Mouse (Mus musculus): ENCODE measurements around the gene Zfp865. TPM values are rescaled to one million over a fixed set of nuclear protein-coding genes. Genes with fewer than 3 reads are reported as not detected.

The Zfp865 gene
- polyA plus RNA-seq (2014; fragmentation: Illumina TruSeq; extraction: RNeasy Lipid Tissue Mini Kit (QIAGEN cat#74804); ENCODE audit: low replicate concordance), result 3.4 TPM

DNA sequence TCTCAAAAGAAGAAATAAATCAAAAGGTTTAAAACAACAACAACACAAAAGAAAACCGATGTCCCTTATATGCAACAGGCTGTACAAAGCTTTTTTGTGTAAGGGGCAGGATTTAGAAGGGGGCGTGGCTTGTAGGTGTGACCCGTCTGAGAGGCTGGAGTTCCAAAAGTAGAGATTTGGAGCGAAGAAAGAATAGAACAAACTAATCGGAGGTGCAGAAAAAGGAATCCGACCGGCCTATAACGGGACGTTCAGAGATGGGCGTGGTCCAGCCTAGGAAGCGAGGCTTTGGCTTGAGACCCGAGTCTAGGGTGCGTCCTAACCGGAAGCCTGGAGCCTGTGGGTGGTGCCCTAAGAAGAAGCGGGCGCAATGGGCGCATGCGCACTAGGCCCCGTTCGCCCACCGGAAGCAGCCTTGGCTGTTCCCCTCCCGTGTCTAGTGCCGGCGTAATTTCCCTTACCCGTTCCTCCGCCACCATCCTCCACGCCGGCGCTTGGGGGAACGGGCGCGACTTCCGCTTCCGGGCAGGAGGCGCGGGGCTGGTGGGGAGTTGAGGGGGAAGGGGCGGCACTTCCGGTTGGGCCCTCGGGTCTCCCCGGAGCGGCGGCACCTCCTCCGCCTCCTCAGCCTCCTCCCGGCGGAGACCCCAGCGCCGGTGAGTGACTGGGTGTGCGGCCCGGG is at the start of gene Zfp865, which contains the start of gene Ccdc106:
TSS of gene Zfp865 (plus strand) at position 377 of the 682 bp plus-strand sequence.
TSS of gene Ccdc106 (plus strand) at position 554 of the 682 bp plus-strand sequence.

DNA sequence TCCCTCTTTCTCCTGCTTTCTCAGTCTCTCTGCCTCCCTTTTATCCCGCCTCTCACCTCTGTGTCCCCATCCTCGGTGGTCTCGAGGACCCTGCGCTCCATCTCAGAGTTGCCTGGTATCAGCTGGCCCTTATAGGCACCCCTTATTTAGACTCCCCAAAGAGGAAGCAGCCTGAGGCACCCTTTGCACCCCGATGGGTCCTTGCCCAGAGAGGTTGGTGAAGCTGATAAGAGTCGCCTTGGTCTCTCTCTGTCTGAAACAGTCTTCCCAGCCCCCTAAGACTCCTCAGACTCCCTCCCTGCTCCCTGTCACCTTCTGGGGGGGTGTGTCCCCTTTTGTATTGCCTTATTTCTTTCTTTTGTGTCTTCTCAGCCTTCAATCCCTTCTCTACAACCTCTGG is 49.1 kb upstream of the Zfp865 start, which contains the start of gene Sbk3:
TSS of gene Sbk3 (minus strand) at position 101 of the 400 bp plus-strand sequence.

DNA sequence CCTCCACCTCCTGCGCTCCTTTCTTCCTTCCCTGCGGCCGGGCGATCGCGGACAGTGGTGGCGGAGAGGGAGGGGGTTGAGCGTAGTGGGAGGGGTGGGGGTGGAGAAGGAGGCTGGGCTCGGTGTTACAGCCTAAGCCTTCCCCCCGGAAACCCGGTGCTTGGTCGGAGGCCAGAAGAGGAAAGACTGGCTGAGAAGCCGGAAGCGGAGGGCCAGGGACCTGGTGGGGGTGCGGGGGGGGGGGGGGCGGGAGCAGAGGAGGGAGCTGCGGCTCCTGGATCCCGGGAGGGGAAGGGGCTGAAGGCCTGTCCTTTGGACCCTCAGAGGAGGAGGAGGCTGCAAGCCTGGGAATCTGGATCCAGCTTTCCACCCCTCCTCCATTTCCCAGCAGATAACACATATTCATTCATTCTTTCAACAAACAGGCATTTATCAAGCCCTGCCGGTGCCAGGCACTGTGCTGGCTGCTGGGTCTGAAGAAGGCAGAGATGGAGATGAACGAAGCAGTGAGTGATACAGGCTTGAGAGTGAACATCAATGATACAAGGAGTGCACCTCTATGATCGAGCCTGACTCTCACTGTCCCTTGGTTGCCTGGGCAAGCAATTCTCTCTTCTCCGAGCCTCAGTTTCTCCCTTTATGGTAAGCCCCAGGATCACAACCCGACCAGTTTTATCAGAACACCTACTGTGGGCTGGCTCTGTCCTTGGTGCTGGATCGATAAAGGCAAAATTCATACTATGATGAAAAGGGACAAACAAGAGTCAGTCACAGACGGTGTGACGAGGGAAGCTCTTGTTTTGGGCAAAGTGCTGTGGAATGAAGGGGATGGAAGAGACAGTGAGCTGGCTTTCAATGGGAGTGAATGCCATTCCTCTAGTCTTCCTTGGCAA is 23.9 kb upstream of the Zfp865 start, which contains the start of gene Zfp579:
TSS of gene Zfp579 (minus strand) at position 156 of the 893 bp plus-strand sequence.

DNA sequence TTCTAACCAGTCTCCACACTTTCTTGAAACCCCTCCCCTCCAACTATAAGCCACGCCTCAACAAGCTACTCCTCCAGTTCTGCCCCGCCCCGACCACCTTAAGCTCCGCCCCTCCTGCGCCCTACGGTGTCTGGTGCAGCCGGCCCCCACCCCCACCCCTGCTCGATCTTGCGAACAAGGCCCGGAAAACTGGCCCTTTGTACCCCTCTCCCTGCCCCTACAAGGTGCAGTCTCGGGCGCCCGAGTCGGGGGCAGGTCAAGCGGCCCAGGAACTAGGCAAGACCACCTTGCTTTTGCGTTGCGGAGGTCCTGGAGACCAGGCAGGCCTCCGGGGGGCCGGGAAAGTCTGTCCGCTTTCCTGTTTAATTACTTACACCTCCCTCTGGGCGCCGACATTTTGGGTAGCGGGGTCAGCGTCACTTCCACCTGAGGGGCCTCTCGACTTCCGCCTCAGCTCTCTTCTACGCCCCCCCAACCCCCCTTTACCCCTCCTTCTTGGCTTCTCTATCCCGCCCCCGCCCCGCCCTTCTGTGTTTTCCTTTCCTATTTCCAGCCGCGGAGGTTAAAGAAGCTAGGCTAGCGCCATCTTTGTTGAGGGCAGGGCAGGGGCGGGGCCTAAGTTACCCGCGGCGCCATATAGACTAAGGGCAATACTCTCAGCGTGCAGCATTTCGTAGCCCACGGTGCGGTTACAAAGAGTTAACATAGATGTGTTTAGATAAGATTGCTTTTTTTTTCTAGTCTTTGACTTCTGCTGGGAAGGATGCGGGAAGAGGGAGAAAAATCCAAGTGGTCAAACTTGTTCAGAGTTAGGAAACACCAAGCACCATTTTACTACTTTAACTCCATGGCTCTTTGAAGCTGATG is 5.7 kb upstream of the Zfp865 start, which contains the start of the genes Zfp524 and Fiz1:
TSS of gene Zfp524 (plus strand) at position 165 of the 867 bp plus-strand sequence.
TSS of gene Fiz1 (minus strand) at position 447 of the 867 bp plus-strand sequence.

DNA sequence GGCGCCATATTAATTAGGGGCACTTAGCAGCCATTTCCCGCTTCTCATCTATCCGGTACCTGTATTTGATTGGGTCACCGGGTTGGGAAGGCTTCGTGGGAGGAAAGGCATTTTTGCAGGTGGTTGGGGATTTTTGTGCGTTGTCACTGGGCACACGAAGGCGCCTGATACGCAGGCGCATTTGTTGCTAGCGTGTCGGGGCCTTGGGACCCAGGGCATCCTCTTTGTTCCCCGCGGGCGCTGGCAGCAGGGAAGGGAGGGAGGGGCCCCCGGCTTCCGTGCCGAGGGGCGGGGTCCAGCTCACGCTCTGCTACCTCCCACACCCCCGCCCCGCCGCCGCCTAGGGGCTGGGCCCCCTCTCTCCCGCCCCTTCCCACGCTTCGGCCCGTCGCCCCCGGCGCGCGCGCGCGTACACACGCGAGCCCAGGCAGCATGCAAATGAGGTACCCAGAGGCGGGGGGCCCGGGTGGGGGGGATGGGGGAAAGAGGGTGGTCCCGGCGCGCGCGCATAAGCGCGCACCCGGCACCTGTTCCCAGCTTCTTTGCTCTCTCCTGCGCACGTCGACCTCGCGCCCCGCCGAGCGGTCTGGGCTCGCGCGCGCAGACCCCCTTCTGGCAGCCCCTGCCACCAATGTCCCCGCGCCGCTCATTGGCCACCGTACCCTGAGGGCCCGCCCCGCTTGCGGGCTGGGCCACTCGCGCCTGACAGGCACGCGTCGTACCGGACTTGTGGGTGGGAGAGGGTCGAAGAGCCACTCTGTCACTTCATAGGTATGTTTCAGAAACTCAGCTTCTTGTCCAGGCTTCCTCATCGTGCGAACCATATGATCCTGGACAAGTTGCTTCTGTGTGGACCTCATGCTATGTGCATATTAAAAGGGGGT is 4.8 kb upstream of the Zfp865 start, which contains the start of gene Gm44973:
TSS of gene Gm44973 (plus strand) at position 379 of the 884 bp plus-strand sequence.

DNA sequence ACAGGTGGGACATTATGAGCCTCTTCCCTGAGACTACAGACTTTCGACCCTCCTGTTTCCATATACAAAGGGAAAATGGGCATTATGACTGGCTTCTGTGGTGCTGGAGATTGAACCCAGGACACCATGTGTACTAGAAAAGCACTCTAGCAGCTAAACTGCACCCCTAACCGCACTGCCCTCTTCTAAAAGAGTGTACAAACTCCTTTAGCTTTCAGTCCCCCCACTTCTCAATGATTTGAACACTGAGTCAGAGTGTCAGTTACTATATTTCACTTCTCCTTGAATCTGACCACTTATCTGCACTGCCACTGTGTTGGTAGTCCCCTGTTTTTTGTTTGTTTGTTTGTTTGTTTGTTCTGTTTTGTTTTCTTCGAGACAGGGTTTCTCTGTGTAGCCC is 13.6 kb downstream of the Zfp865 start, which contains the start of gene 4632433K11Rik:
TSS of gene 4632433K11Rik (plus strand) at position 301 of the 400 bp plus-strand sequence.

DNA sequence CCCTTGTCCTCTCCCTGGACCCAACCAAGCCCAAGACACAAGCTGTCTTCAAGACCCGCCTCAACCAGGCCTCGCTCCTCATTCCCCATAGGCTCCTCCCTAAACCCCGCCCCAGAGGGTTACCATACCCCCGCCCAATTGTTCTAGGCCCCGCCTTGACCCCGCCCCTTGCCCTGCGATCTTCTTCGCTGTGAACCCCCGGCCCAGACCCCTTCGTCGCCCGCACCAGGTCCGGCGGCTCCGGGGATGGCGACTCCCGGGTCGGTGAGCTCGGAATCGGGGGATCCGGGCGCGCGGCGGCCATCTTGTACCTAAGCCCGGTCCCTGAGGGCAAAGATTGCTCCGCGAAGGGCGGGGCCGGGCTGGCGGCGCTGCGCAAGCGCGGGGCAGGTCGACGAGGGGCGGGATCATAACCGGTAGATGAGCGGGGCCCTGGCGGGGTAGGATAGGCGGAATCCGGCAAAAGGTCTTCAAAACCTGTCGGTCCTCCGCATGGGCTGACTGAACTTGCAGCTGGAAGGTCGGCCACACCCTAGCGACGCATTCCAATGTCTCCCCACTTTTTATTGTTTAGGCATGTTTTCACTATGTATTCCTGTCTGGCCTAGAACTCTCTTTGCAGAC is 18.0 kb downstream of the Zfp865 start, which contains the start of gene Zfp784:
TSS of gene Zfp784 (minus strand) at position 338 of the 624 bp plus-strand sequence.

DNA sequence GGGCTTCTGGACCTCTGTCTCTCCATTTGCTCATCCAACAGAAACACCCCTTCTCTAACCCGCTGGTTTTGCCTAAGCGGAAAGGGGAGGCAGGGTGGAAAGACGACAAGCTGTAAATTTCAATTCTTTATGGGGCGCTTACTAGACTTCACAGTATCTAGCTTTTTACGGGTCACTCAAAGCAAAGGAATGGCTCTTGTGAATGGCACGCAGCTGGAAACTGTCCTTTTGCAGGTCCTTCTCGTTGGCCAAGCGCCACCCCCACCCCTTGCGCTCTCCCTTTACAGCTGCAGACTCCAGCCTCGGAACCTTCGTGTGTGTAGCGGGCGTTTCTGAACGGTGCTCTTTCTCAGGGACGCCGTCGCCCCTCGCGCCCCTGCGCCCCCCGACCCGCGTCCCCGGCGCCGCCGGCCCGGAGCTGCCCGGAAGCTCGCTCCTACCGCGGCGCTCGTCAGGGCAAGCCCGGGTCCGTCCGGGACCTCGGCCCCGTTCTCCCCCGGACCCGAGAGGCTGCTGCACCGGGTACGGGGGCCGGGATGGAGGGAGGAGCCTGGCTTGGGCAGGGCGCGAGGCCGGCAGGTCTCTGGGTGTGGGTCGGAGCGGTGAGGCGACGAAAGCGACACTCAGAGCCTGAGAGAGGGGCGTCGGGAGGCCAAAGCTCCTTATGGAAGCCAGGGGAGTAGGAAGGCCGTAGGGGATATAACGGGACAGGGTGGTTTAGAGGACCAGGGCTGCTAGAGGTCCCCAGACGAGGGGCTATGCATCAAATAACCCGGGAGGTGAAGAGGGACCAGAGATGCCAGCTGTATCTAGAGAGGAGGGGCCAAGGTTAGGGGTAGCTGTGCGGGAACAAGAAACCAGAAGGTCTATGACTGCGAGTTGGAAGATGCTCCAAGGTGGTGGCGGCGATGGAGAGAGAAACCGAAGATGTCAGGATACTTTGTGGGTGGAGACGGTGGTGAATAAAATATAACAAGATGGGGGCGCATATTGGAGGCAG is 31.3 kb downstream of the Zfp865 start, which contains the start of gene Zfp580:
TSS of gene Zfp580 (plus strand) at position 346 of the 1,000 bp plus-strand sequence.

DNA sequence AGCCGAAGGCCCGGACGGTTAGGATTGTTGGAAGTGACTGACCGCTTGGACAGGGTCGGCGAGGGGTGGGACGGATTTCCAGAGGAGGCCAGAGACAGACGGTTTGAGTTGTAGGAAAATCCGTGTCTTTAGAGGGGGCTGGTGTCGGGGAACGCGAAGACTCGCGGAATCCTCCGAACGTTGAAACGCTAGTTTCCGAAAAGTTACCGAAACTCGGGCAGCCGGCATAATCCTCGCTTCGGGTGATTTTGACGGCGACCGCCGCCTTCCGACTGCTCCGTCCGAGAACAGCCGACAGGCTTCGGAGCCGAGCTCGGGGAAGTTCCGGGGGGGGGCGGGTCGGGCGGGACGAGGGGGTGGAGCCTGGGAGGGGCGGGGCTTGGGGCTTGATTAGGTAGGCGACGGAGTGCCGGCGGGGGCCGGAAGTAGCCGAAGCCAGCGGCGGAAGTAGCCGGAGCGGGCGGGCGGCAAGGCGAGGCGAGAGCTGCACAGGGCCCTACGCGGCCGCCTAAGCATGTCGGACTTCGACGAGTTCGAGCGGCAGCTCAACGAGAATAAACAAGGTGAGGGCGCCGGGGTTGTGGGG is 41.7 kb downstream of the Zfp865 start, which contains the start of gene U2af2:
TSS of gene U2af2 (plus strand) at position 370 of the 586 bp plus-strand sequence.

DNA sequence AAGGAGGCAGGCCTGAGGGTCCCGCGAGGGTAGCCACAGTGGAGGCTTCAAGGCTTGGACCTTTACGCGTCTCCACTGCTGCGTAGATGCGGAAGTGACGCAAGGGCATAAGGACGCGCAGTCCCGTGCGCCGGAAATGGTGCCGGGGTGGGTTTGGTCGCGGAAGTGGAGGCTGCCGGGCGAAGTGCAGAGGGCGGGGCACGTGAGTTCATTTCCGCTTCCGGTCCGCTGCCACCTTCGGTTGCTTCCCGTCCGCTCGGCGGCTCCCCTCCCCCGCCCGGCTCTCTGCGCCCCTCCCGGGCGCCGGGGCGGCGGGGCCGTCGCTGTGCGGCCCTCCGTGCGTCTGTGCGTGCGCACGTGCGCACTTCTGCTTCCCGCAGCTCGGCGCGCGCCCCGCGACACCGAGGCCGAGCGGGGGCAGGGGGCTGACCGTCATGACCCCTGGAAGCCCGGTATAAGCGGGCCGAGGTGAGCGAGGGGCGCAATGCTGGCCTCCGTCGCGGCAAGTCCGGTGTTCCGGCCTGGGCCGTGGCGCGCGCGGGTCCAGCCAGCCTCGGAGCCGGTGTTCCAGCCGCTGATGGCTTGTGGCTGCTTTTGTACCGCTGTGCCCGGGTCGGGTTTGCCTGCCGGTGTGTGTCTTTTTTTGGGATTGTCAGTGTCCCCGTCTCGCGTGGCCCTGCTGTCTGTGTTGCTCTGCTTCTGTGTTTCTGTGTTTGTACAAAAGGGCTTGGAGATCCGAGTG is 60.0 kb downstream of the Zfp865 start, which contains the start of gene Epn1:
TSS of gene Epn1 (plus strand) at position 226 of the 742 bp plus-strand sequence.

Other genes starting within 250 kb of the Zfp865 start
- gene Fam71e2, start 249.1 kb upstream of the Zfp865 start, polyA plus RNA-seq (2014; fragmentation: Illumina TruSeq; extraction: RNeasy Lipid Tissue Mini Kit (QIAGEN cat#74804); ENCODE audit: low replicate concordance), result not detected
- not detected for gene Il11, start 237.5 kb upstream of the Zfp865 start, polyA plus RNA-seq (2014; fragmentation: Illumina TruSeq; extraction: RNeasy Lipid Tissue Mini Kit (QIAGEN cat#74804); ENCODE audit: low replicate concordance)
- not detected for gene Tmem190, start 237.4 kb upstream of the Zfp865 start, polyA plus RNA-seq (2014; fragmentation: Illumina TruSeq; extraction: RNeasy Lipid Tissue Mini Kit (QIAGEN cat#74804); ENCODE audit: low replicate concordance)
- gene Tmem238, start 230.7 kb upstream of the Zfp865 start, polyA plus RNA-seq (2014; fragmentation: Illumina TruSeq; extraction: RNeasy Lipid Tissue Mini Kit (QIAGEN cat#74804); ENCODE audit: low replicate concordance), result 1.0 TPM
- 4.2 TPM for gene Rpl28, start 227.5 kb upstream of the Zfp865 start, polyA plus RNA-seq (2014; fragmentation: Illumina TruSeq; extraction: RNeasy Lipid Tissue Mini Kit (QIAGEN cat#74804); ENCODE audit: low replicate concordance)
- 2.9 TPM for gene Ube2s, start 207.8 kb upstream of the Zfp865 start, polyA plus RNA-seq (2014; fragmentation: Illumina TruSeq; extraction: RNeasy Lipid Tissue Mini Kit (QIAGEN cat#74804); ENCODE audit: low replicate concordance)
- 0.19 TPM for gene Shisa7, start 175.7 kb upstream of the Zfp865 start, polyA plus RNA-seq (2014; fragmentation: Illumina TruSeq; extraction: RNeasy Lipid Tissue Mini Kit (QIAGEN cat#74804); ENCODE audit: low replicate concordance)
- gene Isoc2b, start 150.1 kb upstream of the Zfp865 start, polyA plus RNA-seq (2014; fragmentation: Illumina TruSeq; extraction: RNeasy Lipid Tissue Mini Kit (QIAGEN cat#74804); ENCODE audit: low replicate concordance), result 0.97 TPM
- 0.85 TPM for gene Isoc2a, start 143.2 kb upstream of the Zfp865 start, polyA plus RNA-seq (2014; fragmentation: Illumina TruSeq; extraction: RNeasy Lipid Tissue Mini Kit (QIAGEN cat#74804); ENCODE audit: low replicate concordance)
- gene Gm36210, start 113.9 kb upstream of the Zfp865 start, polyA plus RNA-seq (2014; fragmentation: Illumina TruSeq; extraction: RNeasy Lipid Tissue Mini Kit (QIAGEN cat#74804); ENCODE audit: low replicate concordance), result not detected
- not detected for gene Zfp628, start 105.2 kb upstream of the Zfp865 start, polyA plus RNA-seq (2014; fragmentation: Illumina TruSeq; extraction: RNeasy Lipid Tissue Mini Kit (QIAGEN cat#74804); ENCODE audit: low replicate concordance)
- 0.59 TPM for gene Nat14, start 98.3 kb upstream of the Zfp865 start, polyA plus RNA-seq (2014; fragmentation: Illumina TruSeq; extraction: RNeasy Lipid Tissue Mini Kit (QIAGEN cat#74804); ENCODE audit: low replicate concordance)
- not detected for gene Ssc5d, start 94.6 kb upstream of the Zfp865 start, polyA plus RNA-seq (2014; fragmentation: Illumina TruSeq; extraction: RNeasy Lipid Tissue Mini Kit (QIAGEN cat#74804); ENCODE audit: low replicate concordance)
- not detected for gene Sbk2, start 56.0 kb upstream of the Zfp865 start, polyA plus RNA-seq (2014; fragmentation: Illumina TruSeq; extraction: RNeasy Lipid Tissue Mini Kit (QIAGEN cat#74804); ENCODE audit: low replicate concordance)
- gene Sbk3, start 49.2 kb upstream of the Zfp865 start, polyA plus RNA-seq (2014; fragmentation: Illumina TruSeq; extraction: RNeasy Lipid Tissue Mini Kit (QIAGEN cat#74804); ENCODE audit: low replicate concordance), result not detected
- gene Zfp579, start 24.2 kb upstream of the Zfp865 start, polyA plus RNA-seq (2014; fragmentation: Illumina TruSeq; extraction: RNeasy Lipid Tissue Mini Kit (QIAGEN cat#74804); ENCODE audit: low replicate concordance), result 8.2 TPM
- not detected for gene Zfp524, start 6.0 kb upstream of the Zfp865 start, polyA plus RNA-seq (2014; fragmentation: Illumina TruSeq; extraction: RNeasy Lipid Tissue Mini Kit (QIAGEN cat#74804); ENCODE audit: low replicate concordance)
- gene Fiz1, start 5.7 kb upstream of the Zfp865 start, polyA plus RNA-seq (2014; fragmentation: Illumina TruSeq; extraction: RNeasy Lipid Tissue Mini Kit (QIAGEN cat#74804); ENCODE audit: low replicate concordance), result 9.3 TPM
- 0.48 TPM for gene Gm44973, start 4.9 kb upstream of the Zfp865 start, polyA plus RNA-seq (2014; fragmentation: Illumina TruSeq; extraction: RNeasy Lipid Tissue Mini Kit (QIAGEN cat#74804); ENCODE audit: low replicate concordance)
- not detected for gene Ccdc106, start 177 bp downstream of the Zfp865 start, polyA plus RNA-seq (2014; fragmentation: Illumina TruSeq; extraction: RNeasy Lipid Tissue Mini Kit (QIAGEN cat#74804); ENCODE audit: low replicate concordance)
- gene 4632433K11Rik, start 13.7 kb downstream of the Zfp865 start, polyA plus RNA-seq (2014; fragmentation: Illumina TruSeq; extraction: RNeasy Lipid Tissue Mini Kit (QIAGEN cat#74804); ENCODE audit: low replicate concordance), result 1.6 TPM
- gene Zfp784, start 18.1 kb downstream of the Zfp865 start, polyA plus RNA-seq (2014; fragmentation: Illumina TruSeq; extraction: RNeasy Lipid Tissue Mini Kit (QIAGEN cat#74804); ENCODE audit: low replicate concordance), result 6.2 TPM
- 0.56 TPM for gene Zfp580, start 31.2 kb downstream of the Zfp865 start, polyA plus RNA-seq (2014; fragmentation: Illumina TruSeq; extraction: RNeasy Lipid Tissue Mini Kit (QIAGEN cat#74804); ENCODE audit: low replicate concordance)
- gene U2af2, start 41.8 kb downstream of the Zfp865 start, polyA plus RNA-seq (2014; fragmentation: Illumina TruSeq; extraction: RNeasy Lipid Tissue Mini Kit (QIAGEN cat#74804); ENCODE audit: low replicate concordance), result 11.5 TPM
- 0.63 TPM for gene Epn1, start 59.9 kb downstream of the Zfp865 start, polyA plus RNA-seq (2014; fragmentation: Illumina TruSeq; extraction: RNeasy Lipid Tissue Mini Kit (QIAGEN cat#74804); ENCODE audit: low replicate concordance)
- not detected for gene Rfpl4, start 96.6 kb downstream of the Zfp865 start, polyA plus RNA-seq (2014; fragmentation: Illumina TruSeq; extraction: RNeasy Lipid Tissue Mini Kit (QIAGEN cat#74804); ENCODE audit: low replicate concordance)
- gene Rasl2-9, start 105.6 kb downstream of the Zfp865 start, polyA plus RNA-seq (2014; fragmentation: Illumina TruSeq; extraction: RNeasy Lipid Tissue Mini Kit (QIAGEN cat#74804); ENCODE audit: low replicate concordance), result 2.1 TPM
- not detected for gene Vmn1r55, start 129.3 kb downstream of the Zfp865 start, polyA plus RNA-seq (2014; fragmentation: Illumina TruSeq; extraction: RNeasy Lipid Tissue Mini Kit (QIAGEN cat#74804); ENCODE audit: low replicate concordance)
- not detected for gene Vmn1r56, start 176.4 kb downstream of the Zfp865 start, polyA plus RNA-seq (2014; fragmentation: Illumina TruSeq; extraction: RNeasy Lipid Tissue Mini Kit (QIAGEN cat#74804); ENCODE audit: low replicate concordance)
- gene Vmn1r57, start 198.1 kb downstream of the Zfp865 start, polyA plus RNA-seq (2014; fragmentation: Illumina TruSeq; extraction: RNeasy Lipid Tissue Mini Kit (QIAGEN cat#74804); ENCODE audit: low replicate concordance), result not detected